ENCODE assay signal across 29 mouse cellular contexts in the genomic region with DNA sequence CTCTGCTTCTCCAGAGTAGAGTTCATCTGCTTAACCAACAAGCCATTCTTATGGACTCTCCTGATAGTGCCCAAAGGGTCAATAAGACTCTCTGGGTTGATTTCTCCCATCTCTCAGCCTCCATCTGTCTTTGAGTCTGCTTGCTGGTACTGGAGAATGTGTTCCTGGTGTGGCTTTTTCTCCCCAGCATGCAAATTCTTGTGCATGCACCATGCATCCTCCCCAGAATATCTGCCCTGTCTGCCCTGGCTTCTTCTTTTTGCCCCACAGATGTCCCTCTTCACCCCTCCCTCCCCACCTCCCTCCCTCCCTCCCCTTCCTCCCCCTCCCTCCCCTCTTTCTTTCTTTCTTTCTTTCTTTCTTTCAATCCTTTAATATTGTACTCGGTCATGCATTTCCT. TPM values are rescaled to one million over a fixed set of nuclear protein-coding genes. Genes with fewer than 3 reads are reported as not detected.
DNase-seq lines count a peak whose midpoint lies in the region; ATAC-seq lines count a peak whose summit lies in the region.
"Had no signal": no experiment of that assay in that cellular context is flagged by ENCODE, and none has a peak within 500 bp of the region (broad histone marks: within the 10 kb centered on the region; RNA-seq: fewer than 3 reads in every experiment).

No protein-coding gene starts in this region.

- H3K27me3 ChIP-seq in hindbrain, embryonic 13.5 days: no peaks in the 10 kb centered on the region
- H3K27me3 ChIP-seq in hindbrain, embryonic 11.5 days (ENCODE audit: control insufficient read depth, insufficient read depth, low read length): no peaks in the 10 kb centered on the region
- H3K27me3 ChIP-seq in splenic B cell, adult 2 months (ENCODE audit: control insufficient read depth, insufficient read depth, low read length, poor library complexity, severe bottlenecking): no peaks in the 10 kb centered on the region
- H3K27me3 ChIP-seq: embryonic facial prominence, embryonic 12.5 days; embryonic facial prominence, embryonic 15.5 days had no signal

- H3K4me2 ChIP-seq in hindbrain, embryonic 13.5 days: no peak overlapping the region
- H3K4me2 ChIP-seq in hindbrain, embryonic 11.5 days (replicated peaks; ENCODE audit: low read depth, low read length): no peak overlapping the region
- H3K4me2 ChIP-seq: embryonic facial prominence, embryonic 12.5 days; embryonic facial prominence, embryonic 15.5 days; heart, embryonic 11.5 days; hindbrain, embryonic 14.5 days had no signal

- no peaks in the 10 kb centered on the region for H3K9me3 ChIP-seq in hindbrain, embryonic 13.5 days
- H3K9me3 ChIP-seq in hindbrain, embryonic 11.5 days (ENCODE audit: control insufficient read depth, low read length): no peaks in the 10 kb centered on the region
- H3K9me3 ChIP-seq: embryonic facial prominence, embryonic 12.5 days; embryonic facial prominence, embryonic 15.5 days had no signal

- peak overlapping the region; percentile 18; the same call in 1 of the 2 replicates for H3K27ac ChIP-seq in hindbrain, embryonic 13.5 days
- no peak overlapping the region for H3K27ac ChIP-seq in hindbrain, embryonic 11.5 days (ENCODE audit: low read depth, low read length)
- H3K27ac ChIP-seq: embryonic facial prominence, embryonic 12.5 days; embryonic facial prominence, embryonic 15.5 days; gastrocnemius, adult 2 months; hindbrain, embryonic 14.5 days; hindbrain, postnatal 0 days had no signal

- 57% methylated on average over 1 of the region's 1 CpGs for WGBS in hindbrain, embryonic 13.5 days
- WGBS in hindbrain, embryonic 11.5 days: 56% methylated on average over 1 of the region's 1 CpGs

- DNase-seq in hindbrain, embryonic 11.5 days (ENCODE audit: low spot score): no peak
- peak; percentile 62 to 66 for DNase-seq in spleen, postnatal 36 days (ENCODE audit: low spot score in 2 of 2)
- no peak for DNase-seq in spleen, adult 12 weeks (ENCODE audit: low spot score)
- peak; percentile 61 for DNase-seq in splenic B cell, adult 2 months (ENCODE audit: low read depth, low spot score)
- DNase-seq in adrenal gland, adult 18-20 months (ENCODE audit: low spot score in 2 of 2): no peak
- DNase-seq: adrenal gland, postnatal 10 days; adrenal gland, postnatal 36 days; cerebellum, adult 11 months; cerebellum, adult 2 months; cerebellum, adult 9-11 months; cerebellum, postnatal 25 days; forebrain, postnatal 0 days; gastrocnemius, adult 2 months; gastrocnemius, postnatal 14 days; heart, adult 11 months had no signal

- no peak overlapping the region for H3K9ac ChIP-seq in hindbrain, embryonic 13.5 days
- no peak overlapping the region for H3K9ac ChIP-seq in hindbrain, embryonic 11.5 days (ENCODE audit: low read depth, low read length)
- H3K9ac ChIP-seq: embryonic facial prominence, embryonic 12.5 days; embryonic facial prominence, embryonic 15.5 days; forebrain, postnatal 0 days; hindbrain, embryonic 14.5 days had no signal

- no peaks in the 10 kb centered on the region; the same call in 1 of the 2 replicates for H3K36me3 ChIP-seq in hindbrain, embryonic 13.5 days
- H3K36me3 ChIP-seq in hindbrain, embryonic 11.5 days (ENCODE audit: control insufficient read depth, insufficient read depth, low read length): no peaks in the 10 kb centered on the region
- peaks cover 9% of the 10 kb centered on the region for H3K36me3 ChIP-seq in splenic B cell, adult 2 months (ENCODE audit: control insufficient read depth, insufficient read depth, low read length, poor library complexity, severe bottlenecking)

- 0 out of 2 replicates have a peak, but pooled peaks cover 3% of the 10 kb centered on the region for H3K4me1 ChIP-seq in hindbrain, embryonic 13.5 days (replicated peaks)
- H3K4me1 ChIP-seq in hindbrain, embryonic 11.5 days (replicated peaks; ENCODE audit: control insufficient read depth, insufficient read depth, low read length): no peaks in the 10 kb centered on the region
- H3K4me1 ChIP-seq: embryonic facial prominence, embryonic 12.5 days; embryonic facial prominence, embryonic 15.5 days had no signal

- ATAC-seq in hindbrain, embryonic 13.5 days (ENCODE audit: low FRiP score): no peak
- ATAC-seq in hindbrain, embryonic 11.5 days (ENCODE audit: low FRiP score): no peak
- ATAC-seq: activated CD4-positive, CD25-positive, alpha-beta regulatory T cell, adult 4 months; CD4-positive, CD25-positive, alpha-beta regulatory T cell, adult 4 months; forebrain, embryonic 14.5 days; forebrain, postnatal 0 days; hindbrain, postnatal 0 days; inflammation-experienced regulatory T-cells, adult 6 months had no signal

- no peak overlapping the region for H3K4me3 ChIP-seq in hindbrain, embryonic 13.5 days
- H3K4me3 ChIP-seq in hindbrain, embryonic 11.5 days (ENCODE audit: low read depth, low read length): no peak overlapping the region
- H3K4me3 ChIP-seq: embryonic facial prominence, embryonic 12.5 days; embryonic facial prominence, embryonic 15.5 days; gastrocnemius, adult 2 months had no signal

RNA-seq across cellular contexts. Expression of gene Cyp39a1, which starts 10.1 kb away (rescaled TPM):
- 14.3 and 16.8 TPM in 2 replicates for polyA plus RNA-seq in hindbrain, embryonic 13.5 days (2015; fragmentation: Nextera tagmentation; extraction: Ambion mirVana)
- 28.9 and 30.9 TPM in 2 replicates for polyA plus RNA-seq in hindbrain, embryonic 11.5 days (2014; fragmentation: Nextera tagmentation; extraction: Ambion mirVana)
- 1 to 10 TPM; 1.9 to 2.8 TPM for total RNA-seq in adrenal gland, adult 18-20 months (2021)

RNA-seq across cellular contexts. Expression of gene Slc25a27, which starts 10.3 kb away (rescaled TPM):
- polyA plus RNA-seq in hindbrain, embryonic 13.5 days (2015; fragmentation: Nextera tagmentation; extraction: Ambion mirVana): 113 and 119 TPM in 2 replicates
- 36.8 and 43.2 TPM in 2 replicates for polyA plus RNA-seq in hindbrain, embryonic 11.5 days (2014; fragmentation: Nextera tagmentation; extraction: Ambion mirVana)
- 1 to 10 TPM; 3.2 to 3.4 TPM for total RNA-seq in adrenal gland, adult 18-20 months (2021)

RNA-seq across cellular contexts. Expression of gene Tdrd6, which starts 47.2 kb away (rescaled TPM):
- 0.10 and 0.75 TPM in 2 replicates for polyA plus RNA-seq in hindbrain, embryonic 13.5 days (2015; fragmentation: Nextera tagmentation; extraction: Ambion mirVana)
- 0.03 and 0.07 TPM in 2 replicates for polyA plus RNA-seq in hindbrain, embryonic 11.5 days (2014; fragmentation: Nextera tagmentation; extraction: Ambion mirVana)
- total RNA-seq in adrenal gland, adult 18-20 months (2021): not detected
- total RNA-seq: adrenal gland, postnatal 10 days; adrenal gland, postnatal 36 days; common myeloid progenitor, adult 5-6 weeks; heart, postnatal 25 days; hematopoietic stem cell, adult 5-6 weeks had no signal
- polyA plus RNA-seq: activated CD4-positive, CD25-positive, alpha-beta regulatory T cell, adult 4 months; C2C12; CD4-positive, CD25-positive, alpha-beta regulatory T cell, adult 4 months; inflammation-experienced regulatory T-cells, adult 6 months had no signal

Comparison
In these comparisons a context has a peak if more than half of its experiments do, and no peak if none do; other contexts are left out.
1. DNase-seq: peak in spleen, postnatal 36 days (2 of 2) and splenic B cell, adult 2 months (single experiment); none in hindbrain, embryonic 11.5 days (single experiment), spleen, adult 12 weeks (single experiment) and adrenal gland, adult 18-20 months (0 of 2).